Mouse (Mus musculus) forelimb bud, embryonic 11.5 days (tissue): ENCODE results near the gene Mapt.
"Not testable (repeated sequence)": the region's sequence is repeated elsewhere in the genome, so short reads cannot be mapped to it uniquely, and the experiment has no call there.

ENCODE experiments used
- DNase-seq: peaks from one replicate; pipeline ENCODE4 v3.0.0-alpha.2; 2012; ENCODE audit warnings: low read depth, low spot score

Gene Mapt

DNA sequence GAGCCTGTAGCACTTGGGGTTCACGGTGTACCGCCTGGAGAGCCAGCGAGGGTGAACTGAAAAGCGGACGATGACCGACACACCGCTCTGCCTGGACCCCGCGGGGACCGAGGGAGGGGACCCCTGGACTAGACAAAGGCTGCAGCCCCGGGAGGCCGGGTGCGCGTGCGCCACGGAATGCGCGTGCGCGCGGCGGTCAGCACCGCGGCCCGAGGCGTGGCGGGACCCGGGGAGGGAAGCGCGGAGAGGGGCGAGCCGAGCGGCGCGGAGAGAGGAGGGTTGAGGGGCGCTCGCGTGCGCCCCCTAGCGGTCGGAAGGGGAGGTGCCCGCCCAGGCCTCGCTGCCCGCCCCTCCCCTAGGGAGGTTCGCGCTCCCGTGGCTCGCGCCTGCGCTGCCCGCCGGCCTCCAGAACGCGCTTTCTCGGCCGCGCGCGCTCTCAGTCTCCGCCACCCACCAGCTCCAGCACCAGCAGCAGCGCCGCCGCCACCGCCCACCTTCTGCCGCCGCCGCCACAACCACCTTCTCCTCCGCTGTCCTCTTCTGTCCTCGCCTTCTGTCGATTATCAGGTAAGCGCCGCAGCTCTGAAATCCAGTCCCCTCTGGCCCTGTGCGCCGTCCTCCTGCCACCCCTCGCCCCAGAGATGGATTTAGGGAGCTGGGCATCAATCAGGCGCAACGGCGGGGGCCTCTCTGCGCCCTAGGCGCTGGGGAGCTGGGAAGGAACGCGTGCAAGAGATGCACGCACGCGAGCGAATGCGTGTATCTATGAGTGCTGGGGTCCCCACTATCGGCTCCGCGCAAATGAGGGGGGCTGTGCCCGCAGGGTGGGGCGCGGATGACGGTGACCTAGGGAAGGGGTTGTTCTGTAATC lies at the start of gene Mapt:
Gene Mapt (plus strand): TSS at position 350 of the 871 bp plus-strand sequence.
- DNase-seq: peak; percentile 92

- DNase-seq: no peak
Measured at GRCm38 (mm10) chr11:104182141-104182540, 49.0 kb upstream of the Mapt start.

DNA sequence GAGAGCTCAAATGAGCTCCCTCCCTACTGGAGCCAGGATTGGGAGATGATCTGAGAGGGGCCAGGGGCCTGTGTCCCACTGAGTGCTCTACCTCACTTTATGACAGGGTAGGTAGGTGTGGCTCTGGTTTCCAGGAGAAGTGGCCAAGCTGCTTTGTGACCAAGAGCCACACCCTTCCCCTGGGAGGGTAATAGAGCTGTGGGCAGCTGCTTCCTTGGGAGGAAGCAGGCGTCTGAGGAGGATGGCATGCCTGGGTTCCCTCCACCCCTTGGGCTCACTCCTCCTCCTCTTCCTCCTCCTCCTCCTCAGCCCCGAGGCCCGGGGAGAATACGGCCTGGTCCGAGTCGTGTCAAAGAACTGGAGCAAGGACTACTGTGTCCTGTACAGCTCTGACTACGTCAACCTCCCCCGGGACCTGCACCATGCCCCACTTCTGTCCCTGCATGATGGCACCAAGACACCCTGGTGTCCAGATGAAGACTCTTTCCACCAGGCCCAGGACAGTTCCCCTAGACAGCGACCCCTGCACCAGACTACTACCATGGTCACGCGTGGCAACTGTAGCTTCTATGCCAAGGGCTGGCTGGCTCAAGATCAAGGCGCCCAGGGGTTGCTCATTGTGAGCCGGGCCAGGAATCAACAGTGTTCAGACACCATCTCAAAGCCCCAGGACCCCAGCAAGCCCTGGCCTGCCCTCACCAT lies 44.9 kb upstream of the Mapt start, which contains the start of gene Sppl2c:
Gene Sppl2c (plus strand): TSS at position 193 of the 702 bp plus-strand sequence.
- DNase-seq: no peak

DNA sequence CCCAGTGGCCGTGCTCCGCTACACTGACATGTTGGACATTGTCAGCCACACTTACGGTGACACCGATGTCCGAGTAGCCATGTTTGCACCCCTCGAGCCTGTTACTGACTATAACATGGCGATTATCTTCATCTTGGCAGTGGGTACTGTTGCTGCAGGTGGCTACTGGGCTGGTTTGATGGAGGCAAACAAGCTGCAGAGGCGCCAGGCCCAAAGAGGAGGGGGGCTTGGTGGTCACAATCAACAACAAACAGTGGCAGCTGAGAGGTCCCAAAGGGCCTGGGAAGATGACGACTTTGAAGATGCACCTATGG lies 44.4 kb upstream of the Mapt start:
- DNase-seq: no peak

DNA sequence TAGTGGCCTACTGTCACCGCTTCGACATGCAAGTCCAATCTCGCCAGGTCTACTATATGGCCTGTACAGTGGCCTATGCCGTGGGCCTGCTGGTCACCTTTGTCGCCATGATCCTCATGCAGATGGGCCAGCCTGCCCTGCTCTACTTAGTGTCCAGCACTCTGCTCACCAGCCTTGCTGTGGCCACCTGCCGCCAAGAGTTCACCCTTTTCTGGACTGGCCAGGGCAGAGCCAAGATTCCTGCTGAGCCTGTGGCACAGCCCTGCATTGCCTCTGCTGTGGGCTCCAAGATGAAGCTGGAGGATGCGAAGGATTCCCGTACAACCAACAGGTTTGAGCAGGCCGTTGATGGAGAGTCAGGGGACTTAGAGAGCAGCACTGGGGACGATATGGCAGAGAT lies 43.4 kb upstream of the Mapt start:
- DNase-seq: no peak

DNA sequence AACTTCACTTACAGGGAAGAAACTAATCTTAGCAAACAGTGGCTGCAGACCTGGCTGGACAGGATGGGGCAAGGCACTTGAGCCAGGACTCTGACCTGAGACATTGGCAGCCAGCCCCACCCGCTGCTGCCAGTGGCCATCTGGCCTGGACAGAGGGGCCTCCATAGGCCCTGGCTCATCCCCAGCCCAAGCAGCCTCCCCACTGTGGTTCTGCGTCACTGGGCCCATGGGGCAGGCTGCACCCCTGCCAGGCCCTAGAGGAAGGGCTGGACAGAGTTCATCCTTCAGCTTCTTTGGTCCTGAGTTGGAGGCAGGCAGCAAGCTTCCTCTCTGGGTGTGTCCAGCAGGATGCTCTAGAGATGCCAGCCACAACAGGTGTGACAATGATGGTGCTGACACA lies 41.2 kb upstream of the Mapt start:
- DNase-seq: no peak

GRCm38 (mm10) chr11:104195382-104195781 lies 35.8 kb upstream of the Mapt start:
- DNase-seq: no peak

GRCm38 (mm10) chr11:104195791-104196190 lies 35.4 kb upstream of the Mapt start:
- peak; percentile 90 for DNase-seq

GRCm38 (mm10) chr11:104197861-104198260 lies 33.3 kb upstream of the Mapt start:
- DNase-seq: peak; percentile 63

GRCm38 (mm10) chr11:104203271-104203670 lies 27.9 kb upstream of the Mapt start:
- no peak for DNase-seq

DNA sequence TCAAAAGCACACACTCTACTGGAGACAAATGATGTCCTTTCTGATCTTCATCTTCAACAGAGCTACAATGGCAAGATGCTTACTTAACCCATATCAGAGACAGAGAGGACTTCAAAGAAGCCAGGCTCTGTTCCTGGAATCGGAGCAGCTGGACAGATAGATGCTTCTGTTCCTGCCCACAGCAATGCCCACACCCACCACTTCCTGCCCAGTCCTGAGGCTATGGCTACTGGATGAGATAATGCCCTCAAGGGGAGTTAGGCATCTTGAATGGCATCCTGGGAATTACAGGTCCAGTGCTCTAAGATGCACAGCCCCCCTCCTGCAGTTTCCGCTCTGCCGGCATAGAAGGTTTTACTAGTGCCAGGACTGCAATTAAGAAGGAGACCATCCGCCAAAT lies 24.6 kb upstream of the Mapt start:
- DNase-seq: no peak

DNA sequence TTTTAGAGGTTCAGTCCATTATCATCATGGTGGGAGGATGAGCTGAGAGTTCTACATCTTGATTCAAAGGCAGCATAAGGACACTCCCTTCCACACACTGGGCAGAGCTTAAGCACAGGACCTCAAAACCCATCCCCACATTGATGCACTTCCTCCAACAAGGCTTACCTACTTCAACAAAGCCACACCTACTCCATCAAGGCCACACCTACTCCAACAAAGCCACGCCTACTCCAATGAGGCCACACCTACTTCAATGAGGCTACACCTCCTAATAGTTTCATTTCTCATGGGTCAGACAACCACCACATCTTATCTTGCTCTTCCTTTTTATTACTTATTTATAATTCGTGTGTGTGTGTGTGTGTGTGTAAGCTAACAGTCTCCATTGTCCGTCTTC lies 22.1 kb upstream of the Mapt start:
- DNase-seq: no peak

GRCm38 (mm10) chr11:104211251-104211650 lies 19.9 kb upstream of the Mapt start:
- DNase-seq: no peak

DNA sequence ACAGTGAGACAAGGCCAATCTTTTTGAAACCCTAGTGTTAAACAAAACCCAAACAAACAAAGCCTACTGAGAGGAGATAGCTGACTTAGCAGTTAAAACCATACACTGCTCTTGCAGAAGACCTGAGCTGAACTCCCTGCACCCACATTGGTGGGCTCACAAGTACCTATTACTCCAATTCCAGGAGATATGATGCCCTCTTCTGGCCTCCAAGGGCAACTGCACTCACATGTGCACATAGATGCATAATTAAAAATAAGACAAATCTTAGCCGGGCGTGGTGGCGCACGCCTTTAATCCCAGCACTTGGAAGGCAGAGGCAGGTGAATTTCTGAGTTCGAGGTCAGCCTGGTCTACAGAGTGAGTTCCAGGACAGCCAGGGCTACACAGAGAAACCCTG lies 17.1 kb upstream of the Mapt start:
- DNase-seq: not testable (repeated sequence)

GRCm38 (mm10) chr11:104218075-104218474 lies 13.1 kb upstream of the Mapt start:
- no peak for DNase-seq

DNA sequence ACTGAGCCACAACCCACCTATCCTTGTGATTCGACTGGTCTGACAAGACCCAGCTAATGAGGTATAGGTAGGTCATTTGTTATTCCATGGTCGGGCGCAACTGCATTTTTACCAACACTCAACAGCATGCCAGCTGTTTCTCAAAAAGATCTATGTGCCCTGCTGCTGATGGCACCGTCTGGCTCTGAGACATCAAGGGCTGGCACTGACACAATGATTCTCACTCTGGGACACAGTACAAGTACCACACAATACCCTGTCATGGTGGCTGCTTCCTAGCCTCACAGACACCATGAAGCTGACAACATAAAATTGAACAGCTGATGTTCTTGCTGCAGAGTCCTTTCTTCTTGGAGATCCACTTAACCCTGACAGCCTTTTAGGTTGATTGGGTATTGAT lies 10.9 kb upstream of the Mapt start:
- DNase-seq: no peak

- DNase-seq: no peak
Measured at GRCm38 (mm10) chr11:104221751-104222150, 9.4 kb upstream of the Mapt start.

- DNase-seq: no peak
Measured at GRCm38 (mm10) chr11:104223301-104223700, 7.9 kb upstream of the Mapt start.

DNA sequence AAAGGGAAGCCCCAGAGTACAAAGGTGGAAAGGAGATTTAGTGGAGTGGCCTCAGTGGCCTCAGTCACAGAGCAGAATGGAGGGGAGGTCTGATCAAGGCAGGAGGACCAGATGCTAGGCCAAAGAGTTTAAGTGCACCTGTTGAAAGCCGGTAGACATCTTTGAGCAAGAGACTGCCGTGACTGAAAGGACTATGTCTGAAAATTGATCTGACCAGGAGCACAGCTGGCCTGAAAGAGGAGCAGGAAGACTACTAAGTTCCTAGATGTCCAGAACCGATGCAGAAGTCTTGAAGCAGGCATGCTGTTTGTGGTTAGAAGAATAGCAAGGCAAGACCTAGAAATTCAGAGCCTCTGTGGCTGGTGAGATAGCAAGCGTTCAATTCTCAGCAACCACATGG lies 1.8 kb upstream of the Mapt start:
- DNase-seq: no peak

DNA sequence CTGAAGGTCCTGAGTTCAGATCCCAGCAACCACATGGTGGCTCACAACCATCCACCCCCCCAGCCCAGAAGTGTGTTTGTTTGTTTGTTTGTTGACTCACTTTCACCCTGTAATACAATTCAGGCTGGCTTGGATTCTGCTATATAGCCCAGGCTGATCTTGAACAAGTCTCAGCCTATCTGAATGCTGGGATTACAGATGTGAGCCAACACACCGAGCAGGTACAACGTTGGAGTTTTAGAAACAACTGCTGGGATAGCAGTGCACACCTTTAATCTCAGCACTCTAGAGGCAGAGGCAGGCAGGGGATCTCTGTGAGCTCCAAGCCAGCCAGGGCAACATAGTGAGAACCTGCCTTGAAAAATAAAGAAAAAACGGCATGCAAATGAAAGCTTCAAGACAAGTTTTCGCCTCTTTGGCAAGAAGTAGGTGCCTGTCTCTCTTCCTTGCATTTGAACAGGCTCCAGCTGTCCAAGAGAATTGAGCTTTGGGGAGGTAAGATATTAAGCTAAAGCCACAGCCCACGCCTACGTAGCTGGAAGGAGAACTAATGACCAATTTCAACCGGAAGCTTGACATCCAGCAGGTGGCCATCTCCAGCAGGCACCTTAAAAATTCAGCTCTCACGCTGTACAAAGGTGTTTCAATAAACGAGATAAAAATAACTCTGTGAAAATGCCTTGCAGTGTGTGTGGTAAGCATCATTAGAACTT lies 968 bp upstream of the Mapt start:
- peak; percentile 24 for DNase-seq

DNA sequence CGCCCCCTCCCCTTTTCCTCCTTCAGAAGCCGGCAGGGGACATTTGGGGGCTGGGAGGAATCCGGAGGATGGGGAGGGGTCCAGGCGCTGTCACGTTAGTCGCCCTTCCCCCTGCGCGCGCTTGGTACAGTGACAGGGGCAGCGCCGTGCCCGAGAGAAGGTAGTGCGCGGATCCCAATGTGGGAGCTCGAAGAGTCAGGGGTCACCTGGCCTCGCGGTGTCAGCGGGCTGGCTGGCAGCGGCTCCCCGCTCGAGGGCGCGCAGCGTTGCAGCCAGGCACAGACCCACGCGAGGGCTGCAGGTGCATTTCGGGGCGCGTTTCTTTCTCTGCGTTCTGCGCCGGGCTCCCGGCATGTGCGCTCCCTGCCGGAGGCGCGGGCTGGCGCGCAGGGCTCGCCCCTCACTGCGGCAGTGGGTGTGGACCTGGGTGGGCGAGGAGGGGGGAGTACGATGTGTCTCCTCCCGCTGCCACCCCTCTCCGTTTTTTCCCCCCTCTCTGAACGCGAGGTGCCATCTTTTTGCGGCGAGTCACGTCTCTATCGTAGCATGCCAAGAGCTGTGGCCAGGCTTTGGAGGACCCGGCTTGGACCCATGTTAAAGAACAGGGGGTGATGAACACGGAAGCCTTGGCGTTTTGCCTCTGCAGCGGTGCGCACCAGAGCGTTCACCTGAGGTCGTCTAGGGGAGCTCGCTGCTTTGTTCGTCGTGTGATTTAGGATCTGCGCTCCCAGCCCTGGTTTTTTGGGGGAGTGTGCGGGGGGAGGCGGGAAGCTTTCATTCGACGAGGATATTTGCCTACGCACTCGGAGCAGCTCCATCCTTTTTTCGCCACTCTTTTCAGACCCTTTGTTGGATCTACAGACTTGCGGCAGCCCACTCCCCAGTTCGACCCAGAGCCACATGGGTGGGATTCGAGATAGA lies 1.2 kb downstream of the Mapt start:
- DNase-seq: no peak
